Mouse (Mus musculus) adrenal gland, postnatal 10 days (tissue): ENCODE measurements at regions not wholly inside any gene's neighbourhood (a gene's known extent, or its start where the extent isn't known, plus 50 kb on each side); places are given as distances from the start of the nearest gene placed in this dataset.

Experiments used
- DNase-seq: peaks from one replicate; pipeline ENCODE4 v3.0.0; 2021; ENCODE audit warnings: mixed read lengths

DNA sequence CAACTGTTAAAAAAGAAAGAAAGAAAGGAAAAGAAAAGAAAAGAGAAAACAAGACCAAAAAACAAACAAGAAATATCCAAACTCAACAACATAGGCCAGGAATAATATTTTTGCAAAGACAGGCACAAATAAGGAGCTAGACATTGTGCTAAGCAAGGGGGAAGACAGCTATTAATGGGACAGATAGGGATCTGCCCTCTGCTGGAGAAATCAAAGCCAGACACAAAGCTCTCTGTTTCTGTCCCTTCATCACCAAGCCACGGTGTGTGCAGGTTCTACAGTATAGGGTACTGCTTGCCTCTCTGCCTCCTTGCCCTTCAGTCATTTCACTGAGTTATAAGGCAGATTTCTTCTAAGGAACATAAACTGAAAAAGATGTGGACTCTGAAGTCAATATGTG, 57.8 kb upstream of the Chchd3 start:
- DNase-seq = peak; percentile 5

DNA sequence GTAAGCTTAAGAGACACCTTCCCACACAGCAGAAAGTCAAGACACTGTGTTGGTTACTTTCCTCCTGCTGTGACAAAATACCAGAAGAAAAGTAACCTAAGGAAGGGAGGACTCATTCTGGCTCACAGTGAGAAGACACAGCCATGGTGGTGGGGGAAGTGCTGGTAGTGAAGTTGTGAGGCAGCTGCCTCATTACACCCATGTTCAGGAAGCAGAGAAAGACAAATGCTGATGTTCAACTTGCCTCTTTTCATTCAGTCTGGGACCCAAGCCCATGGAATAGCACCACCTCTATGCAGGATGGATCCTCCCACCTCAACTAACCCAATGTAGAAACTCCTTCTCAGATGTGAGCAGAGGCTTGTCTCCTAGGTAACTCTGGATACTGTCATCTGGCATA, 60.5 kb upstream of the Chchd3 start:
- no peak for DNase-seq

DNA sequence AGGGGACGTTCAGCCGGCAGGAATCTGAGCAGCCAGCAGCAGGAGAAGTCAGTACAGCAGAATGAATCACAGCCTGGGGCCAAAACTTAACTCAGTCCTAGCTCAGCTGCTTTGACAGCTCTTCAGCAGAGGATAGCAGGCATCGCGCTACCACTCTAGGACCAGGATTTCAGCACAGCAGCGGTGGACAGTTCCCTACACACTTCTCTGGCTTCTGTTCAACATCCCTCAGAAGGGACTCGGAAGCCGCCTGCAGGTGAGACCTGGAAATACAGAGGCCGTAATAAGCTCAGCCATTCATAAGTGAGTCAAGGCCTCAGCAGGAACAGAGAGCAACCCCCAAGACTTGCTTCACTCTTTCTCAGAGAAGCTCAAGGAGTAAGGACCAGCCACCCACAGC, 66.5 kb upstream of the Chchd3 start:
- peak; percentile 87 for DNase-seq

DNA sequence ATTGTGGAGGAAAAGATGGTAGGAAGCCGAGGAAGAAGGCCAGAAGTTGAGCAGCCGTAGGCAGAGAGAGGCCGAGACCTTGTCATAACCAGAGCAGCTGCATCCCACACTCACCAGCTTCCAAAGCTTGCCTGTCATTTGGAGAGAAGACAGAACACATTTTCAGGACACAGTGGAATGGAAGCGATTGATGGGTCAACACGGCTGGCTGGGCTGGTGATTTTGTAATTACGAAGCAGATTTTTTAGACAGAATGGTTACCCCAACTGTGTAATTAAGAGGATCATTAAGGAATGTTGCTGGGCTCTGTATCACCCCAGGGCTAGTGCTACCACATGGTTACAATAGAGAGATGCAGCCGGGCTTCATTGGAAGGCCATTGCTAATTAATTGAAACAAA, 76.8 kb upstream of the Chchd3 start:
- no peak for DNase-seq

DNA sequence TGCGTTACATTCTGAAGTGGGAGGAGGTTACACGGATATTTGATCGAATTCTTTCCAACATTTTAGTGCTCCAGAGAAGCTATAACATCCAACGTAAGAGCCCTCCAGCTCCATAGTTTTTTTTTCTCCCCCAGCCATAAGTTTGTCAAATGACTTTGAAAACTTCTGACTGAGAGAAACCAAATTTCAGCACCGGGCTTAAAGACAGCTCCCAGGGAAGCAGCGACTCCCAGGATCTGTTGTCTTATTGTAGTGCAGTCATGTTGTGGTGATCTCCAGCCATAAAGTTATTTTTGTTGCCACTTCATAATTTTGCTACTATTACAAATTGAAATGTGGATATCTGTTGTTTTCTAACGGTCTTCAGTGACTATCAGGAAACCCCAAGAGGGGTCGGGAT, 77.8 kb upstream of the Chchd3 start:
- peak; percentile 65 for DNase-seq

DNA sequence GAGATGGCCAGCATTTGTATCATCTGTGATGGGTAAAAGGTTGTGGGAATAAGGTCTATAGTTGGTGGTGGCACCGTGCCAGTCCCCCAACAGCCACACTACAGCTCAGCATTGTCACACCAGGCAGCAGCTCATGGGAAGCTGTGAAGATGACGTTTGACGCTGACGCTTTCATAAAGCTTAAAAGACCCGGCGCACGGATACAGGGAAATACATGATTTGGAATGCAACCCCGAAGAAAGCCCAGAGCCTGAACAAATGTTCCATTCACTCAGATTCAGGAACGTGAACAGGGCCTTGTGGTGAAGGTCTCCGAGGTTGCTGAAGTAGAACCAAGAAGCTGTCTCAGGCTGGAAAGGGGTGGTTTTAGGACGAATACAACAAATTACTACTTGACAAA, 82.4 kb upstream of the Exoc4 start:
- no peak for DNase-seq

DNA sequence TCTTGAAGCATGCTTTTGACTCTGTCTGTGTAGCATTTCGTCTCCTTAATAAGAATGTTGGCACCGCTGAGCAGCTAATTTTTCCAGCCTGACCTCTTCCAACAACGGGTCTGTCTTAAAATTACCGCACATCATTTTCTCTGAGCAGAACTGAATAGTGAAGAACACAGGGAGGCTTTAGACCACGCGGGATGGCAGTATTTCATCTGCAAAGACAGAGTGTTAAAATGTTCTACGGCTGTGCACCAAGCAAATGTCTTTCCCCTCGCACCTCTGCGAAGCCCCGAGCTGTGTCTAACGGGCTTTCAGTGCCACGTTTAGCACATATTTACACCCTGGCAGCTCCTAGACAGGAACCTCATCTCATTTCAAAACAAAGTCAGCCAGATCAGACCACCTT, 75.3 kb upstream of the Exoc4 start:
- DNase-seq = no peak

DNA sequence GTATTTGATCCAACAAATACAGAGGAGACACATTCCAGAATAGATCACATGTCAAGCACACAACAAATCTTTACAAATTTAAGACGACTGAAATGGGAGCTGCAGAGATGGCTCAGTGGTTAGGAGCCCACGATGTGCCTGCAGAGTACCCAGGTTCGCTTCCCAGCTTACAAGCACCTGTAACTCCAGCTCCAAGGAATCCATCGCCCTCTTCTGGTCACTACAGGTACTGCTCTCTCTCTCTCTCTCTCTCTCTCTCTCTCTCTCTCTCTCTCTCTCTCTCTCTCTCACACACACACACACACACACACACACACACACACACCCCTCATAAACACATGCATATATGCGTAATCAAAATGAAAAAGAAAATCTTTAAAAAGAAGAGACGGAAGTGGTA, 74.3 kb upstream of the Exoc4 start:
- no peak for DNase-seq

DNA sequence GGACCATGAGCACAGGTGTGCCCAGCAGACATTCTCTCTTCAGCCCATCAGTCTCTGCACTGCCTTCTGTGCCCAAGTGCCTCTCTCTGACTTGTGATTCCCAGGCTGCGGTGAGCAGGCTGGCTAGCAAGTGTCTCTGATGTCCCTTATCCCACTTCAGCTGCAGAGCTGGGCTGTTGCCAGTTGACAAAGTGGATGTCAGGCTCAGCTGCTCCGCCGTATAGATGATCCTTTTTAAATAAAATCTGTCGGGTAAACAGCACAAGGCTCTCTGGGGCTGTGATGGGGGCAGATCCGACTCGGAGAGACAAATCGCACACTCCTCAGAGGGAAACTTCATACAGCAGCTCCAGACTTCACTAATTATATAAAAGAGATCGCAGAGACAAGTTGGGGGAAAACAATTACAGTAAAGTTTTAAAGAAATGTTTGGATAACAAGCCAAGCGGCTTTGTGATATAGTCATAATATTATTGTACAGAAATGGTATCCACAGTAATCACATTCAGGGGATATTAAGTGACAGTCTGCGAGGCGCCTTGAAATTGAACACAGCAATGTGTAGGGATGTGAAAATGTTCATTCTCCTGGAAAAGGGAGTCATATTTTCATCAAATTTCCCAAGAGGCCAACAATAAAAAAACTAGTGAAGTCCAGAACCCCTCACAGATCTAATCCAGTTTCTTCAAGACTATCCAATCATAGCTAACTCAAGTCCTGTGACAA, 59.2 kb upstream of the Exoc4 start:
- no peak for DNase-seq

DNA sequence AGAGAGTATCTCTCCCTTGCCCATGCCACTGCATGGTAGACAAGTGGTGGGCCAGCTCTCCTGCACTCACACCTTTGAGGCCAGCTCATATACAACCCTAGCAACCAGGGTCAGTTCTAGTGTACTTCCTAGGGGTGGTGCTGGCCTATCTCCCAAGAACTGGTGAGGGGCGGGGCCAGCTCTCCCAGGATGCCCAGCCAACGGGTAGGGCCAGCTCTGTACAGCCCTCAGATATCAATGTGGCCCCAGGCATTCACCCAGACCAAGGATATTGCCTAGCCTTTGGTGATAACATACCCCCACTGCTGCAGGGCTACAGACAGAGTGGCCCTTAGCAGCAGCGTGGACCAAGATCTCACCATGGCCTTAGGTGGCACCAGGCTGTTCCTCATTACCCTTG, 55.1 kb upstream of the Exoc4 start:
- no peak for DNase-seq
